Mouse (Mus musculus) liver, embryonic 12.5 days (tissue): Measurements from ENCODE around the gene Ptprg. TPM values are rescaled to one million over a fixed set of nuclear protein-coding genes. Genes with fewer than 3 reads are reported as not detected.
"Not testable (repeated sequence)": the region's sequence is repeated elsewhere in the genome, so short reads cannot be mapped to it uniquely, and the experiment has no call there.

Source experiments
- ATAC-seq: fragments of 200-750 bp; cut with Nextera tagmentation; 2 replicates; pipeline ENCODE4 v1.8.0; 2017; ENCODE audit warnings: moderate number of reproducible peaks, mild to moderate bottlenecking, moderate library complexity
- H3K27ac ChIP-seq: fragments of 300-500 bp; sonication (generic); 2 replicates; pipeline ENCODE4 v1.5.1; 2016; ENCODE audit warnings: mild to moderate bottlenecking
- H3K27me3 ChIP-seq: fragments of 300-500 bp; sonication (generic); replicated peaks from 2 replicates; pipeline ENCODE4 v1.6.1; 2016; ENCODE audit warnings: mild to moderate bottlenecking, moderate library complexity
- H3K36me3 ChIP-seq: fragments of 300-500 bp; sonication (generic); 2 replicates; pipeline ENCODE4 v1.6.1; 2016; ENCODE audit warnings: mild to moderate bottlenecking, moderate library complexity
- H3K4me1 ChIP-seq: fragments of 300-500 bp; sonication (generic); 2 replicates; pipeline ENCODE4 v1.6.1; 2016
- H3K4me2 ChIP-seq: fragments of 300-500 bp; sonication (generic); 2 replicates; pipeline ENCODE4 v1.6.1; 2016; ENCODE audit warnings: mild to moderate bottlenecking, moderate library complexity
- H3K4me3 ChIP-seq: fragments of 300-500 bp; sonication (generic); 2 replicates; pipeline ENCODE4 v1.5.1; 2016; ENCODE audit warnings: mild to moderate bottlenecking, moderate library complexity
- H3K9ac ChIP-seq: fragments of 300-500 bp; sonication (generic); 2 replicates; pipeline ENCODE4 v1.6.1; 2016; ENCODE audit warnings: mild to moderate bottlenecking, moderate library complexity
- H3K9me3 ChIP-seq: fragments of 300-500 bp; sonication (generic); replicated peaks from 2 replicates; pipeline ENCODE4 v1.6.1; 2016; ENCODE audit warnings: mild to moderate bottlenecking, moderate library complexity
- WGBS: fragments of 180-500 bp; shearing (Covaris S2); methylation state at CpG from one replicate; pipeline ENCODE4 v1.1.7; 2016; ENCODE audit not compliant: insufficient replicate concordance; 5-methylcytosine and 5-hydroxymethylcytosine counted together
- polyA plus RNA-seq: library from polyadenylated mRNA; unstranded; fragments of >200 nt; fragmentation: Nextera tagmentation; extraction: Ambion mirVana; gene quantifications from 2 replicates; pipeline ENCODE4 v1.2.1, GENCODE M21; 2016

The Ptprg gene
- polyA plus RNA-seq, 1 experiment from 2014 or later: 4.8 TPM

DNA sequence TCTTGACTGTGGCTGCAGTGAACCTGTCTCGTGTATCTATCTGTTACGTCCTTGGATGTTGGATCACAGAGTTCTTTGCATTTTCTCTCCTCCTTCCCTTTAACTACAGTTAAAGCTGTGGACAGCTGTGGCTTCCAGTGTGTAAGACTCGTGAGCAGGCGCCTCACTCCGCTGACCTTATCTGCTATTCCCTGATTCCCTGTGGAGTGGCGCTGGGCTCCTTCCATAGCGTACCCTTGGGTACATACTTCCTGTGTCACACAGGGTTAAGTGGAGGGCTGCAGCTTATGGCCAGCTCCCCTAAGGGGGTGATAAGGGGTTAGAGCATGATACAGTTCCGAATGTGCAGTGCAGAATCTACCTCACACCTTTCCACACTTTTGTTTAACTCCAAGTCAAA lies 473.9 kb downstream of the Ptprg start:
- Histone ChIP-seq H3K4me2 (no peak overlapping the region), H3K9ac (no peak overlapping the region), H3K4me3 (no peak overlapping the region), H3K27ac (no peak overlapping the region), H3K27me3 (no peaks in the 10 kb centered on the region), H3K36me3 (no peaks in the 10 kb centered on the region), H3K4me1 (no peaks in the 10 kb centered on the region), H3K9me3 (no peaks in the 10 kb centered on the region)
- no peak for ATAC-seq
- 60% methylated on average over 8 of the region's 8 CpGs for WGBS

DNA sequence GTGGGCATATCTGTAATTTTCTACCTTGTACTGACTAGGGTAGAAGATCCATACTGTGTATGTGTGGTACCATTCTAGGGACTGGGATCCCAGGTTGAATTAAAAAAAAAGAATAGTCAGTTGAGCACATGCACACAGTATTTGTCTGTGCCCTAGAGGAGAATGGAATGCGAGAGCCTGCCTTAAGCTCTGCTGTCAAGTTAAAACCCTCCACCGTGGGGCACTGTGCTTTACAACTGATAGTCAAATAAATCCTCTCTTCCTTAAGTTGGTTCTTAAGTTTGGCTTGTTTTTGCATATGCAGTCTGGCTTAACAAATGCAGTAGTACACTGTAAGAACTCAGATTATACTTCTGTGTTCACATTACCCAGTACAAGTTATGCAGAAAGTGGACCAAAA lies 476.6 kb downstream of the Ptprg start:
- Histone ChIP-seq H3K9ac (no peak overlapping the region), H3K27me3 (no peaks in the 10 kb centered on the region), H3K9me3 (no peaks in the 10 kb centered on the region), H3K4me2 (no peak overlapping the region), H3K4me3 (no peak overlapping the region), H3K4me1 (no peaks in the 10 kb centered on the region), H3K27ac (no peak overlapping the region), H3K36me3 (no peaks in the 10 kb centered on the region)
- ATAC-seq: no peak
- 65% methylated on average over 2 of the region's 2 CpGs for WGBS

DNA sequence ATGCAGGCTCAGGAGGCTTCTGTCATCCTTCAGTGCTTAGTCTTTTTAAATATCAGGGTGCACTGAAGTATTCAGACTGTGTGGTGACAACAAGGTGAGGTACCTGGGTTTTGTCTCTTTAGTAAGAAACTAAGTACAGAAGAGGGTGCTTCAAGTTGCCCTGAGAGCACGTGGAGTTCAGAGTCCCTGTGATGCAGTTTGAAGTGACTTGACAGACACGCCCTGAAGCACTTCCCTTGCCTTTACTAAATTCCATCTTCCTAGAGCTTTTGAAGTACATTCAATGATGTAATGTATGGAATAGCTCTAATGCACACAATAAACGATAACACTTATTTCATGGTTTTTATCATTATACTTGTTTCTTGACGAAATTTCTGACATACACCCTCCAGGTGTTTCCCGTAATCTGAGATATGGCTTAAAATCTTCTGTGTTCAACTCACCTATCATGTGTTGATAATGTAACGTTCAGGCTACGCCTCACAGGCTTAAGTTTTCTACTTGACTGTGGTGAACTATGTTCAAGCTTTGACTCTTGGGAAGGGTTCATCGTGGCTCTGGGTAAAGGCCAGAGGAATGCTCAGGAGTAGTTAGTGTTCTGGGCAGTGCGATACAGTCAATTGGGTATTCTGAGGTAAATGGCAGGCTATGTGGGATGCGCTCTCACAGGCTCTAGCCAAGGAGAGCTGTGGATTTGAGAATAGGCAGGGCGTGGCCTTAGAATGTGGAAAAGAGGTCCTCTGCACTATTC lies 483.4 kb downstream of the Ptprg start:
- WGBS: 69% methylated on average over 11 of the region's 11 CpGs
- no peak overlapping the region for H3K27ac ChIP-seq
- H3K4me2 ChIP-seq: no peak overlapping the region
- no peaks in the 10 kb centered on the region for H3K27me3 ChIP-seq
- no peaks in the 10 kb centered on the region for H3K36me3 ChIP-seq
- H3K9me3 ChIP-seq: no peaks in the 10 kb centered on the region
- H3K9ac ChIP-seq: no peak overlapping the region
- no peak for ATAC-seq
- no peak overlapping the region for H3K4me3 ChIP-seq
- no peaks in the 10 kb centered on the region for H3K4me1 ChIP-seq

DNA sequence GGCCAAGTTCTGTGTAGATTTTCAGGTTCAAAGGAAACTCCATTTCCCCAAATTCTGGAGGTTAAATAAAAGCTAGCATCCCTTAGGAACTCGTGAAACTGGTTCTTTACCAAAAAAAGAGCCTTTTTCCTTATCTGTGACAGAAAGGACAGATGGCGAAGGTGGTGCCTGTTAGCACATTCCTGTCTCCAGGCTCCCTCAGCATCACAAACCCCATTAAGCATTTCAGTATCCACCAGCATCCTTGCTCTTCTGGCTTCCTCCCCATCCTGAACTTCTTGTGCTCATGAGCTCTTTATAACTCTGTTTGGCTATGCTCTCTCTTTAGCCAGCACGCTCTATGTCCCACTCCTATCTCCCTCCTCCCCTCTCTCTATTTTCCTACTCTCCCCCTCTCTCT lies 486.4 kb downstream of the Ptprg start:
- H3K27ac ChIP-seq: no peak overlapping the region
- no peak overlapping the region for H3K4me3 ChIP-seq
- H3K9me3 ChIP-seq: no peaks in the 10 kb centered on the region
- H3K27me3 ChIP-seq: no peaks in the 10 kb centered on the region
- ATAC-seq: no peak
- 68% methylated on average over 3 of the region's 3 CpGs for WGBS
- no peaks in the 10 kb centered on the region for H3K4me1 ChIP-seq
- H3K36me3 ChIP-seq: no peaks in the 10 kb centered on the region
- H3K4me2 ChIP-seq: no peak overlapping the region
- no peak overlapping the region for H3K9ac ChIP-seq

DNA sequence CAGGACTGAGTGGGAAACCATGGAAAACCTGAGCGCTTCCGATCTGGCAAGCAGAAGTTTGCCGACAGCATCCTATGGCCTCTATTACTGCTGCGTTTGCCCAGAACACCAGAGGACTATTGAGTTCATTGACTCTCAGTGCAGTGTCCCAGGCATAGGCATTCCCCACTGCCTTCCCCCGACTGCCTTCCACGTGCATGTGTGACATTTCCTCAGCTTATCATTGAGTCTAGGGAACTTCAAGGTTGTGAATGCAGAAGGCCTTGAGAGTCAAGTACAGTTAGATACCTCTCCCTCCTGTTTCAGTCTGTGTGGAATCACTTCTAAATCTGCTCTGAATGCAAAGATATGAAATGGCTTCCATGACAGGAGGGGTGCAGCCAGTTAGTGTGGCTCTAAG lies 488.2 kb downstream of the Ptprg start:
- no peak for ATAC-seq
- H3K36me3 ChIP-seq: no peaks in the 10 kb centered on the region
- no peak overlapping the region for H3K4me3 ChIP-seq
- H3K4me2 ChIP-seq: no peak overlapping the region
- H3K9me3 ChIP-seq: no peaks in the 10 kb centered on the region
- no peaks in the 10 kb centered on the region for H3K27me3 ChIP-seq
- no peak overlapping the region for H3K27ac ChIP-seq
- H3K9ac ChIP-seq: no peak overlapping the region
- H3K4me1 ChIP-seq: no peaks in the 10 kb centered on the region
- WGBS: 78% methylated on average over 6 of the region's 6 CpGs

DNA sequence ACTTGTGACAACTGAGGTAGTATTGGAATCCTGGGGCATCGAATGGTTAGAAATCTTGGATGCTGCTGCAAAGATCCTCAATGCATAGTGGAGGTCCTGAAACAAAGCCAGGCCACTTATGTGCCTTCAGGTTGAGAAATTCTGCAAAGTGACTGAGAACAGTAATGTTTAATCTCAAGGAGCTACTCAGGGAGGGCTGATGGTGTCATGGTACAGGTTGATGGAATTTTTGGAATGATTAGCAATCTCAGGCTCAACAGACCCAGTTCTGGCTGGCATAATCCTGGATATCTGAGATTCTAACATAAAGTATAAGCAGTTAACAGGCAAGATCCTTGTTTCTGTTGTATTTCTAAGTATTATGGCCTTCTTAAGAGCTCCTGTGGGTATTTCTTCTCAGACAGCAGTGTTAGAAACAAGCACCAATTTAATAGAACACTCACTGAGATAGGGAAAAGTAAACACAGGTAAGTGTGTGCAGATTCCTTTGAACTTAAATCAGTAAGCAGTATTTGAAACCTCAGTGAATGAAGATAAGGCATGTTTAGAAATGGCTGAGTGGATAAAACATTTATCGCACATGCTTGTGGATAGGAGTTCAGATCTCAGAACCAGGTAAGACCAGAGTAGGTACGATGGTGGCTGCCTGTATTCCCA lies 493.0 kb downstream of the Ptprg start:
- H3K36me3 ChIP-seq: no peaks in the 10 kb centered on the region
- H3K27me3 ChIP-seq: no peaks in the 10 kb centered on the region
- H3K27ac ChIP-seq: no peak overlapping the region
- no peak overlapping the region for H3K4me3 ChIP-seq
- ATAC-seq: no peak
- no peak overlapping the region for H3K9ac ChIP-seq
- no peaks in the 10 kb centered on the region for H3K4me1 ChIP-seq
- H3K4me2 ChIP-seq: no peak overlapping the region
- 72% methylated on average over 3 of the region's 3 CpGs for WGBS
- H3K9me3 ChIP-seq: no peaks in the 10 kb centered on the region

DNA sequence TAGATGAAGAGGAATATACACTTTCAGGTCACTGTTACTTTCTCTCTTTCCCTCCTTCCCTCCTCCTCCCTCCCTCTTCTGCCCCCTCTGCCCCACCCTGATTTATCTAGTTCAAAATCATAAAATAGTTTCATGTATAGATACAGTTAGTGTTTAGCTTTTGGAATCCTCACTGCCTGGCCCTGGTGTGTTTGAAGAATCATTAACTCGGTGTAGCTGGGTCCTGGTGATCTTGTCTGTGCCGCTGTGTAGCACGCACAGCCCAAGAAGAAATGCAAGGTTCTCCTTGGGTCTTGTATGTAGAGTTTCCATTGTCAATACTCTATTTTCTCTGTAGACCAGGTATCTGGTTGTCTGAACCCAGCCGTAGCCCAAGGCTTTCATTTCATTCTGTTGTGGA lies 494.3 kb downstream of the Ptprg start:
- H3K4me3 ChIP-seq: no peak overlapping the region
- H3K4me2 ChIP-seq: no peak overlapping the region
- H3K27me3 ChIP-seq: no peaks in the 10 kb centered on the region
- H3K9ac ChIP-seq: no peak overlapping the region
- H3K9me3 ChIP-seq: no peaks in the 10 kb centered on the region
- no peaks in the 10 kb centered on the region for H3K4me1 ChIP-seq
- ATAC-seq: no peak
- H3K27ac ChIP-seq: no peak overlapping the region
- no peaks in the 10 kb centered on the region for H3K36me3 ChIP-seq
- WGBS: 80% methylated on average over 4 of the region's 4 CpGs

DNA sequence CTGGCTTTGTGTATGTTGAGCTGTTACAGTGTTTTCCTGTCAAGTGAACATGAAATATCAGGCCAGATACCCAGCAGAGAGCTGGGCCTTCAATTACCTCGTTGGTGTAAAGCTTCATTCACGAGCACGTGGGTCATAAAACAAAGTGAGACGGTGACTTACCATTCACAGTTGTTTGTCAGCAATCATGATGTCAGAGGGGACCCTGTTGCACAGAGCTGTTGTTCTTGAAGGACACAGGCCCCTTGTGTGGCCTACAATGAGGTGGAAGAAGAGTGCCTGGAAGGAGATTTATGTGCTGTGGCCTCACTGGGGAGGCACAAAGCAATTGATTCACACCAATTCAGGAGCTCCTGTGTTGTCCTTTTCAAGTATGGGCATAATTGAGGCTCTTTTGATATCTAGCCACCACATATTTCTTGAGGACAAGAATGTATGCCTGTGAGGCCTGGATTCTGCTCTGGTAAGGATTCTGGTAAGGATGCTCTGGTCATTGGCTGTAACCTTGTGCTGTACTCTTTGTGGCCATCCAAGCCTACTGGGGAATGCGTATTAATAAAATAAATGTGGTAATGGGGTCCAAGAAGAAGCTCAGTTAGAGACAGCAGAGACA lies 503.7 kb downstream of the Ptprg start:
- no peak for ATAC-seq
- H3K4me1 ChIP-seq: no peaks in the 10 kb centered on the region
- H3K9ac ChIP-seq: no peak overlapping the region
- whole genome bisulfite sequencing: 66% methylated on average over 5 of the region's 5 CpGs
- H3K27ac ChIP-seq: no peak overlapping the region
- no peak overlapping the region for H3K4me3 ChIP-seq
- no peaks in the 10 kb centered on the region for H3K36me3 ChIP-seq
- no peaks in the 10 kb centered on the region for H3K9me3 ChIP-seq
- no peak overlapping the region for H3K4me2 ChIP-seq
- H3K27me3 ChIP-seq: no peaks in the 10 kb centered on the region

DNA sequence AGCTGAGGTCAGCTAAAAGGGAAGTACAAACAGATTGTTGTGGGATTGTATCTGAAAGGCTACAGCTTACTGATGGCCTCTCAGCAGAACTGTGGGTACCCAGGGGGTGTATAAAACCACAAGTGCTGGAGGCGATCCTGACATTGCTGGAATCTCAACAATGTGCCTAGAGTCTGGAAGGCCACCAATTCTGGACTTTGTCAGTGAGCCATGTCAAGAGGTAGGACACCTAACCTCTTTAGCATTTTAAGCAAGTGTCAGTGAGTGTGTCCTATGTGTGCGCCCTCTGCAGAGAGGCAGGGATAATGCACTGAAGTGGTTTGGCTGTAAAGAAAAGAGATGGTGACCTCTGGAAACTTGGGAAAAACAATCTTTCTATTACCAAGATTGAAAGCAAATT lies 504.5 kb downstream of the Ptprg start:
- no peaks in the 10 kb centered on the region for H3K27me3 ChIP-seq
- no peaks in the 10 kb centered on the region for H3K4me1 ChIP-seq
- no peak overlapping the region for H3K4me2 ChIP-seq
- H3K9ac ChIP-seq: no peak overlapping the region
- no peak for ATAC-seq
- no peaks in the 10 kb centered on the region for H3K36me3 ChIP-seq
- H3K9me3 ChIP-seq: no peaks in the 10 kb centered on the region
- no peak overlapping the region for H3K27ac ChIP-seq
- H3K4me3 ChIP-seq: no peak overlapping the region
- WGBS: 38% methylated on average over 2 of the region's 2 CpGs

DNA sequence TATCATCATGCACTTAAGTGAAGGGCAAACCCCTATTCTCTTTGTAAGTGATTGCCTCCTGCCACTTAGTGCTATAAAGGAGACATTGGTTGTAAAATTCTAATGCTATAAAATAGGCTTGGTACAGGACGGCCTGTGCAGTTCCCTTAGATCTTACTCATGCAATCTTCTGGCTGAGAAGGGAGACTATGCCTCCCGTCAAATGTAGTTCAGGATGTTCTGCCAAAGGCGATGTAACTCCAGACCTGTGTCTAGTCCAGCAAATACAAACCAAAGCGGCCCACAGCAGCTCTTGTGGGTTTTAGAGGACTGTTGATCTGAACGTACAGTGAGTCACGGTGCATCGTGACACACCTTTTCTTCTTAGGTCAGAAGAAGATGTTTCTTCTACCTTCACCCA lies 505.8 kb downstream of the Ptprg start:
- no peaks in the 10 kb centered on the region for H3K27me3 ChIP-seq
- no peak for ATAC-seq
- no peak overlapping the region for H3K27ac ChIP-seq
- no peak overlapping the region for H3K4me2 ChIP-seq
- H3K9ac ChIP-seq: no peak overlapping the region
- H3K9me3 ChIP-seq: no peaks in the 10 kb centered on the region
- no peaks in the 10 kb centered on the region for H3K4me1 ChIP-seq
- WGBS: 74% methylated on average over 7 of the region's 7 CpGs
- H3K4me3 ChIP-seq: no peak overlapping the region
- no peaks in the 10 kb centered on the region for H3K36me3 ChIP-seq

DNA sequence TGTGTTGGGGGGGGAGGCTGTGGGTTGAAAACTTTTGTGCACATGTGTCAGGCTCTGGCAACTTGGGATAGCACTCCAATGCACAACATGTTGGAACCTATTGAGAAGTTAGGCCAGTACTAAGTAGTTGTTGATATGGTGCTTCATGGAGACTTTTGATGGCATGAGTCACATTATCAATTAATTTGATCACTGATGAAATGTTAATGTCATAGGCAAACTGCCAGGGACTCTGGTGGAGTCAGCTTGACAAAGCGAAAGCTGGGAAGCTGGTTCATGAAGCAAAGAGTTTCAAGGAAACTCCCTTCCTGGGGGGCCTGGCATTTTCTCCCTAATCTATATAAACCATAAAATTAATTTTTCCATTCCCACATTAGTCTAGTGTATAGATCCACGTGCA lies 508.0 kb downstream of the Ptprg start:
- not testable (repeated sequence) for ATAC-seq, H3K4me2 ChIP-seq, H3K9me3 ChIP-seq, H3K36me3 ChIP-seq, H3K9ac ChIP-seq, H3K4me1 ChIP-seq, H3K27ac ChIP-seq, H3K27me3 ChIP-seq, H3K4me3 ChIP-seq
- WGBS: 42% methylated on average over 2 of the region's 2 CpGs

DNA sequence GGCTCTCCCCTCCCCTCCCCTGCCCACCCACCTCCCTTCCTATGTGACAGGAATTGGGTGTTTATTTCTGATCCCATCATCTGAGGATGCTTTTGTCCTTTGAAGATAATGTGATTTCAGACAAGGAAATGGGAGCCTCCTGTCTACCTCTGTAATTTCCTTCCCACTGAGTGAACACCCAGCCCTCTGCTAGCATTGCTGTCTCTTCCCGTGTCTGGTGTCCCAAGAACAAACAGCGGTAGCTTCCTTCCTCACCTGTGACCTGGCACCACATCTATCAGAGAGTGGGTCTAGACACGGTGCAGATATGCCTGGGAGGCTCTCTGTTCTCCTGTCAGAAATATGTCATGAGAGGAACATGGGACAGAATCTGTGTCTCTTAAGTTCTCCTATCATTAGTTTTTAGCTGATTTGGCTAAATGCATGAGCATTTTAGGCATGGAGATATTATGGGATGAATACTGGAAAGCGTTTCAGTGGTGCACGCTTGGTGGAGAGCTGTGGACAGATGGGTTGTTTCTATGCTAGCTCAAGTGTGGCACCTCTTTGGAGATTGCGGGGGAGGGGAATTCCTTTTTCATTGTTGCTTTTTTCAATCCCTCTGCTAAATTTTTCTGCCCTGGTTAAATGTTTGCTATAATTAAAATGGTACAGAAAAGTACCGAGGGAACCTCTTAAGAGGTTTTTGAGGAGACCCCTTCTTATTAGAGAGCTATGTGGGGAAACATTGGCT lies 509.5 kb downstream of the Ptprg start:
- H3K36me3 ChIP-seq: no peaks in the 10 kb centered on the region
- no peak overlapping the region for H3K4me3 ChIP-seq
- whole genome bisulfite sequencing: 59% methylated on average over 7 of the region's 7 CpGs
- no peaks in the 10 kb centered on the region for H3K9me3 ChIP-seq
- no peaks in the 10 kb centered on the region for H3K27me3 ChIP-seq
- no peak overlapping the region for H3K9ac ChIP-seq
- H3K4me1 ChIP-seq: no peaks in the 10 kb centered on the region
- no peak overlapping the region for H3K4me2 ChIP-seq
- ATAC-seq: no peak
- H3K27ac ChIP-seq: no peak overlapping the region
